Mouse (Mus musculus) spleen, embryonic (tissue): ENCODE data around the gene Pacsin2.
"Not testable (repeated sequence)": the region's sequence is repeated elsewhere in the genome, so short reads cannot be mapped to it uniquely, and the experiment has no call there.

Experiments
- CTCF ChIA-PET: fragments of 350-600 bp; sonication (Branson Sonifier 250); formaldehyde crosslinking; loops from one replicate; lab custom pipeline; 2022; lab: Charles Lee

Pacsin2 gene

GRCm38 (mm10) chr15:83481236-83481780 is 16.9 kb upstream of the Pacsin2 start:
- CTCF ChIA-PET: no interaction called here

- CTCF ChIA-PET: no interaction called here
These were observed 15.4 kb upstream of the Pacsin2 start for GRCm38 (mm10) chr15:83479818-83480217.

DNA sequence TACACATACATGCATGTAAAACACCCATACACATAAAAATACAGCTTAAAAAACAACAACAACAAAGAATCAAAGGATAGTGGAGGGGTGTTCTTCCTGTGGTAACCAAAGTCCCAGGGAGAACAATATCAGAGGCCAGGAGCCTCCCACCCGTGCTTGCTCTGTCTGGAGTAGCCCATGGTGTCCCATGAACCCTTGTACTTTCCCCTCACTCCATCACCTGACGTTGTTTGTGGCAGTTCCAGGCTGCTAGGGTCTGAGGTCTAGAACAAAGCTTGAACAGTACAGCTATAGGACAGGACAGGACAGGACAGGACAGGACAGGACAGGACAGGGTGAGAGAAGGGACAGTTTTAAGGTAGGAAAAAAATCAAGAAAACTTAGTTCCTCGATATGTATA is 13.7 kb upstream of the Pacsin2 start:
- CTCF ChIA-PET: no interaction called here

- CTCF ChIA-PET: no interaction called here
These were observed 12.3 kb upstream of the Pacsin2 start for GRCm38 (mm10) chr15:83476593-83477273.

GRCm38 (mm10) chr15:83474466-83474836 is 10.0 kb upstream of the Pacsin2 start:
- CTCF ChIA-PET: interaction anchor here (0.7 kb wide), 1 partner anchor 10 kb away, joined by 4 read pairs; no protein-coding TSS in a partner anchor

DNA sequence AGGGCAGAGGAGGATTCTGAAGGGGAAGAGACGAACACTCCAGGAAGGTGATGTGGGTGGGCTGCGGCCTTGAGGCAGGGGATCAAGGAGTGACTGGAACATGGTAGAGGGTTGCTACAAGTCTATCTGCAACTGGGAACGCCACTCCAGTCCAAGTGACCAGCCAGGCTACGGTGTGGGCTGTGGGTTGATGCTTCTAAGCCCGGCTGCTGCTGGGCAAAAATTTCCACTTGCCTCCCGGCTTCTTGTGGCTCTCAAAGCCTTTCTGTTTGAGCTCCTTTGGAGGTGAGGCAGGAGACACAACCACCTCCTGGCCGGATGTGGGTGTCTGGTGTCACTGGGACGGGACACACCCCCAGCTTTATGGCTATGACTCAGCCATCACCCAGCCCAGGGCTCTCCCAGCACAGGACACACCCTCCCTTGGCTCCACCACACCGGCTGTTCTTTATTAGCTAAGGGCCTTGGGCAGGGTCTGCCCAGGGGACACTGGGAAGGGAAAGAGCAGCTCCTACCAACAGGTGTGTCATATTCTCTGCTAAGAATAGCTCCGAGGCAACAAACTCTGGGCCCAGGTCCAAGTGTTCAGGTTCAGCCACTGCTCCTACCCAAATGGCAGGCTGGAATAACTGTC is 9.5 kb upstream of the Pacsin2 start:
- CTCF ChIA-PET: no interaction called here

DNA sequence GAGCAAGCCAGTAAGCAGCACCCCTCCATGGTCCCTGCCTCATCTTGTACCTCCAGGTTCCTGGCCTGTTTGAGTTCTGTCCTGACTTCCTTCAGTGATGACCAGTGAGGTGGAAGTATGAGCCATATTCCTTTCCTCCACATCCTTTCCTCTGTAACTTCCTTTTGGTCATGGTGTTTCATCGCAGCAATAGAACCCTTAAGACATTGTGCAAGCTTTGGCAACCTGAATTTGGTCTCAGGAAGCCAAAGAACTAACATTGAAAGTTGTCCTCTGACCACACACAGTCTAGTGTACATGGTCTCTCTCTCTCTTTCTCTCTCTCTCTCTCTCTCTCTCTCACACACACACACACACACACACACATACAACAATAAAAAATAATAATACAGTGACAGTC is 8.8 kb upstream of the Pacsin2 start:
- CTCF ChIA-PET: no interaction called here

DNA sequence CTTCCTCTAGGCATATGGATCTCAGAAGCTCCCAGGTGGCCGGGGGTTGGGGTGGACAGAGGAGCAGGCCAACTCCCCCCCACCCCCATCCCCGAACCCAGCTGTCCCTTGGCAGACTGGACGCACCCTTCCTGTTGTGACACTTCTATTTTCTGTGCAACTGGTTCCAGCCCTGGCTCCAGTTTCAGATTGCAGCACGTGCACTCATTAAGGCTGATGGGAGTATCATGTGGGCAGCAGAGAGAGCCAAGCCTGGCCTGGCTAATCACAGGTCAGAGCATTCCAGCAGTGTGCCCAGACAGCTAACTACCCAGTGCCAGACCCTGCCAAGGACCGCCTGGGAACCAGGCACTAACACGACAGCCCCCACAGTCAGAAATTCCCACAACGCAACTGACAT is 7.1 kb upstream of the Pacsin2 start:
- CTCF ChIA-PET: no interaction called here

GRCm38 (mm10) chr15:83470443-83470842 is 6.0 kb upstream of the Pacsin2 start:
- CTCF ChIA-PET: no interaction called here

GRCm38 (mm10) chr15:83469279-83469821 is 4.9 kb upstream of the Pacsin2 start:
- CTCF ChIA-PET: interaction anchor here (0.5 kb wide), 1 partner anchor 99 kb away, joined by 3 read pairs; no protein-coding TSS in a partner anchor

- CTCF ChIA-PET: no interaction called here
These were observed 3.0 kb upstream of the Pacsin2 start for GRCm38 (mm10) chr15:83467232-83467966.

GRCm38 (mm10) chr15:83466331-83466730 is 1.9 kb upstream of the Pacsin2 start:
- CTCF ChIA-PET: no interaction called here

DNA sequence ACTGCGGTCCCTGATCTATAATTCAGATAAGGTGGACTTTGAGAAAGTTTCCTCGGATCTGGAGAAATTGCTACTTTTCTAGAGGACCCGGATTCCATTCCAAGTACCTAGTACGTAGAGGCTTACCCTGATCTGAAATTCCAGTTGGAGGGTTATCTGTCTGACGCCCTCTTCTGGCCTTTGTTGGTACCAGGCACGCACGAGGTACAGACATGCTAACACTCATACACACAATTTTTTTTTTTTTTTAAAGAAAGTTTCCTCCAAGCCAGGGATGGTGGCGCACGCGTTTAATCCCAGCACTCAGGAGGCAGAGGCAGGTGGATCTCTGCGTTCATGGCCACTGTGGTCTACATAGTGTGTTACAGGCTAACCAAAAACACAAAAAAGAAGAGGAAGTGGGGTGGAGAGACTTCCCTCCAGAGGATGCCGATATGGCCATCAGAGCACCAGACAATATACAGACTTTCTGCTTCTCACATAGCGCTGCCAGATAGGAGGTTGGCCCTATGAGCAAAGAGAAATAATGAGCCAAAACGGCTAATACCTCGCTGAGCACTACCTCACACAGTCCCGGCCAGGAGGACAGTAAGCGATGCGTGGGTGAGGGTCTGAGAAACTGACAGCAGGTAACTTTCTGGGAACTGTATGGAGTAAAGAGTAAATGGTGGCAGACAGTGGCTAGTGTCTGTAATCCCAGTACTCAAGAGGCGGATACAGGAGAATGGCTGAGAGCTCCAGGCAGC is 672 bp upstream of the Pacsin2 start:
- CTCF ChIA-PET: interaction anchor here (0.6 kb wide), 1 partner anchor 583 kb away, joined by 3 read pairs; no protein-coding TSS in a partner anchor

GRCm38 (mm10) chr15:83463369-83464082 is 880 bp downstream of the Pacsin2 start:
- CTCF ChIA-PET: no interaction called here

DNA sequence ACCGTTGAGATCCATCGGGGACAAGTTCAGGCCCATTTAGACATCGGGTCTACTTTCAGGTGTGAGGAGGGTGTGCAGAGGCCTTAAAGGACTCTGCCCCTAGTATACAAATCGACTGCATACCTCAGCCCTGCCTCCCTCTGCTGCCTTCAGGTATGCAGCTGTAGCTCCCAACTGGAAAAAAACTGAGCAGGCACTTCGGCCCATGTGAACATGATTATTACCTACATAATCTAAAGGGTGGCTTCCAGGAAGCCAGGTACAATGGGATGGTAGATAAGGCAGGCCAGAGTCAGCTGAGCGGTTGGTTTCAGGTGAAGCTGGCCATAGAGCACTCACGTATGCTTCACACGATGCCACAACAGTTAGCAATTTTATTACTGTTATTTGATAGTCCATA is 2.1 kb downstream of the Pacsin2 start:
- CTCF ChIA-PET: not testable (repeated sequence)

DNA sequence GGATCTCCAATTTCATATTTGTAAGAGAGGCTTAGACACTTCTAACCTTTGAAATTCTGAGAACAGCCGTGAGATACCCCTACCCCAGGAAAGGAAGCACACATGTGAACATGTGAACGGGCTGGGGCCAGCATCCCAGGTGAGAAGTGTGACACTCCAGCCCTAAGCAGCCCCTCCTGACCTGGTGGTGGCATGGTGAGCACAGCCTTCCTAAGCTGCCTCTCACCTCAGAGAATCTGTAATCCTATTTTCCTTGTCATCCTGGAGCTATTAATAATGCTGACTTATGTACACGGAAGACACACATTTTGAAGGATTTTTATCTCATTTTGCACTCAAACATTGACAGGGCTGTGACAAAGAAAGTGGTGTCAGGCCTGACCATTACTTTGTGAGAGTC is 3.5 kb downstream of the Pacsin2 start:
- CTCF ChIA-PET: no interaction called here

DNA sequence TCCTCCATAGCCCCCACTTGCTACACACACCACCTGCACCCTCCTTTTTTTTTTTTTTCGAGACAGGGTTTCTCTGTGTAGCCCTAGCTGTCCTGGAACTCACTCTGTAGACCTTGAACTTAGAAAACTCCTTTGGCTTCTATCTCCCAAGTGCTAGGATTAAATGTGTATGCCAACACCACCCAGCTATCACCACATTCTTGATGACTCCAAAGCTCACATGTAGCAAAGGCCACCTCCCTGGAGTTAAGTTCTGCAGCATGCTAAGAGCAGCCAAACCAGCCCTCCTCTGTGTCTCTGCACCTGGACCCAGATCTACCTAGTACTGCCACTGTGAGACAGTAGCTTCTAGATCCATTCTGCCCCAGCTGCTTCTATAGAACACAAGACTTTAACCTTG is 6.9 kb downstream of the Pacsin2 start:
- CTCF ChIA-PET: interaction anchor here (0.6 kb wide), 1 partner anchor 104 kb away, joined by 7 read pairs; no protein-coding TSS in a partner anchor

DNA sequence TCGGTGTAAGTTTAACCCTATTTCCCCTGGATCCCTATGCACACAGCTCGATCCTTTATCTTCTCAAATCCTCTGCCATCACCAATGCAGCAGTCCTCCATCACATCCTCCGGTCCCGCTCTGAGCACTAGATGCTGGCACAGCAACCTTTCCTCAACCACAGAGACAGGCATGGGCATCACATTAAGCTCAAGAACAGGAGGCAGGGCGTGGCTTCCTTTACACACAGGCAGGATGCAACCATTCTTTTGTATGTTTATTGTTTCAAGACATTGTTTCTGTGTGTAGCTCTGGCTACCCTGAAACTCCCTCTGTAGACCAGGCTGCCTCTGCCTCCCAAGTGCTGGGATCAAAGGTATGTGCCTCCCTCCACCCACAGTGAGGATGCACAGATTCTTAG is 8.8 kb downstream of the Pacsin2 start:
- CTCF ChIA-PET: no interaction called here

- CTCF ChIA-PET: interaction anchor here (0.6 kb wide), 1 partner anchor 64 kb away, joined by 6 read pairs; no protein-coding TSS in a partner anchor
These were observed 9.4 kb downstream of the Pacsin2 start for GRCm38 (mm10) chr15:83455034-83455433.

DNA sequence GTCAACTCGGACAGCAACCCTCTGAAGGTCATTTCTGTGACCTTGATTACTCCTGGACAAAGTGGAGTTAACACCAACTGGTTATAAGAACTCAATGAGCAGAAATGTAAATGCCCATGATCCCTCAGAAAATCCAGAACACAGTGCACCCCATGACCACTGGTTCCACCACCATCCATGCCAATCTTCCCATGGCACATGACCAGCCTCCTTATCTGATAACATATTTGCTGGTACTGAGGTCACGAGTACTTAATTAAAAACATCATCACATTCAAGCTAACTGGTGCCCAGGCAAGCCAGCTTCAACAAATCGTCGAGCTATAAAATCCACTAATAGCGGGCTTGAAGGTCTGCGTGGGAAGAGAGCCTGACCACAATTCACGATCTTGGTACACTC is 10.0 kb downstream of the Pacsin2 start:
- CTCF ChIA-PET: no interaction called here

DNA sequence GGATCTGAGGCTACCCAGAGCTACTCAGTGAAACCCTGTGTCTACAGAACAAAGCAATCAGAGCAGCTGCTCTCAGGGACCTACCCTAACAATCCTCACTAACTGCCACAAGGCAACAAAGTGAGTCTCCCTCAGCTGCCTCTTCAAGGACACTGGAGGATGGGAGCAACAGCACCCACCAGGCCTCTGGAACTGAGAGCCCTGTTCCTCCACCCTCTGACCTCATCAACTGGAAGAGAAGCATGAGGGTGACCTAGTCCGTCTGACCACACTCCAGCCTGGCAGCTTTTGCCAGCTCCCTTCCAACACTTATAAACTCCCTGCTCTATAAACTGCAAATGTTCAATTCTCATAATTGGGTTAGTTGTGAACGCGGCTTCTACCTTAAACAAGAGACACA is 10.5 kb downstream of the Pacsin2 start:
- CTCF ChIA-PET: no interaction called here
